Mouse (Mus musculus): ENCODE data around the gene Fibcd1. TPM values are rescaled to one million over a fixed set of nuclear protein-coding genes. Genes with fewer than 3 reads are reported as not detected.

Fibcd1 gene
- total RNA-seq, 2 experiments from 2014 or later: not detected

DNA sequence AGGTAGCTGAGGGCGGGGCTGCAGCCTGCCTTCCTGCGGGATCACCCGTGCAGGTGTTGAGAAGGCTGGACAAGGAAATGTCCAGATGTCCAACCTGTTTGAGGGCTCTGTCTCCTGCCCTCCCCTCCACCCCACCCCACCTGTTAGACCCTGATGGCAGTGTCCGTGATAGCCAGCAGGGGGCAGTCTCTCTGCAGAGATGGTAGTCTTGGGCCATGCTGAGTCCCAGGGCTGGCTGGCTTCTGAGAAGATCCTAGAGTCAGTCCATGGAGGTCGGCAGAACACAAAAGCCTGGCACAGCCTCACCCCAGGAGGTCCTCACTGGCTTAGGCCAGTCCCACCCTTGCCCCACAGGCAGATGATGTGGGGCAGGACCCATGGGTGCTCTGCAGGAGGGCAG lies 30.4 kb downstream of the Fibcd1 start:
- ATAC-seq (replicated peaks; ENCODE audit: low FRiP score, poor library complexity, severe bottlenecking): peak; percentile 33; the same call in 1 of the 2 replicates

DNA sequence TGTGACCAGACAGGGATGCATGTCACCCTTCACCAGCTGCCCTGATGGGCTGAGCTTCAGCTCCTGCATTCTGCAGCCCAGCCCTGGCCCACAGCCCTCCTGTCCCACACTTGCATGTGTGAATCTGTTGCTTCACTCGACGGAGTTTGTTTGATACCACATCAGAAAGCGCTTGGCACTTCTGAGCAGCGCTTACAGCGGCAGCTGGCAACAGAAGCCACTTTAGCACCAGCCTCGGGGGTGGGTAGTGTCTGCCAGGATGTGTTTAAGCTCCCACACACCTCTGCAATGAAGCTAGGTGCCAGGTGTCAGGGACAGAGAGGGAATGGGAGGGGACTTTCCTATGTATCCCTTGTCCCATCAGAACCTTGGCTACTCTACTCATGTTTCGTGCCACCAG lies 31.1 kb downstream of the Fibcd1 start:
- ATAC-seq (replicated peaks; ENCODE audit: low FRiP score, poor library complexity, severe bottlenecking): no peak

DNA sequence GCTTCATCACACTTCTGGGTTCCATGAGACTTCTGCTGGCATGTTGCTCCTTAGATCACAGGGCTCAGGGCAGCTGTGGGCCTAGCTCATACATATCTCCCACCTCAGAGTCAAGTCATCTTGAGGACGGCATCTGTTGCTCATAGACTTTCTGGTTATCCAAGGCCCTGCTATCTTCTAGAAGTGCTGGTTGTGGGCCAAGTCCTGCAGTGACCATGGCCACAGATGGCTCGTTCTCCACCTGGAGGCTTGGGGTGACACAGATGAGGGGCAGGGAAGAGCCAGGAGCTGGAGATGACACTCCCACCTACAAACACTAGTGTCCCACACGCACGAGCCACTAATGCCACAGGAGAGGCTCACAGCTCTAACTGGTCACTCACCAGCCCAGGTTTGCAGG lies 32.2 kb downstream of the Fibcd1 start:
- ATAC-seq (replicated peaks; ENCODE audit: low FRiP score, poor library complexity, severe bottlenecking): no peak

DNA sequence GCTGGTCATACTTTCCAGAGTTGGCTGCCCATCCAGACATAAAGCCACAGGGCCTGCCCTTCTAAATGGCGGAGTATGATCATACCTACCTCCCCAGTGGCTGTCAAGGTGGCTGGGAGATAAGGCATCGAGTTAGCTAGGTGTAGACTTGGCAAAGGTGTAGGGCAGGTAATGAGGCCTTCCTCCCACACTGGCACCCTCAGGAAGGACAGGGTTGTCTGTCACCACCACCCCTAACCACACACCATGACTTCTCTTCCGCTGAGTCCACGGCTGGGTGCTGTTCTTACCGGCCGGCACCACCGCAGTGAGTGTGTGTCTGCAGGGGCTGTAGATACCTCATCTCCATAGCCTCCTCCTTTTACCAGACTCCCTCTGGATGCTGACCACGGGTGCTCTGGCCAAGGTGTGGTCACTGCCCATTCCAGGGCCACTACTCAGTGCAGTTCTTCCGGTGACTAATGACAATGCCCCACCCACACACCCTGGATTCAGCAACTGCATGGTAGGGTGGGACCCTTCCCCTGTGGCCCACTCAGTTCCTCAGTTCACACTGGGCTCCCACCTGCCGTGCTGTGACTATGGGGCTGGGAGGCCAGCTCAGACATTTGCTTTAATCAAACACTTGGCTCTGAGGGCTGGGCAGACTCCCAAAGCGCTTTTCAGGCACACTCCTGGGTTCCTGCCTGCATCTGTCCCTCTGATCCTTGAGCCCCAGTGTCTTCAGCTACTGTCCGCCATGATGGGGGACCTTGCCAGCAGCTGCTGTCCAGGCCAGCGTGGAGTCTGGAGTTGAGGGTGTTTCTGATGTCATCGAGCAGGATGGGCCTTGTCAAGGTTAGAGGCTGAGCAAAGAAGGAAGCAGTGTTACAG lies 34.5 kb downstream of the Fibcd1 start:
- ATAC-seq (replicated peaks; ENCODE audit: low FRiP score, poor library complexity, severe bottlenecking): no peak

DNA sequence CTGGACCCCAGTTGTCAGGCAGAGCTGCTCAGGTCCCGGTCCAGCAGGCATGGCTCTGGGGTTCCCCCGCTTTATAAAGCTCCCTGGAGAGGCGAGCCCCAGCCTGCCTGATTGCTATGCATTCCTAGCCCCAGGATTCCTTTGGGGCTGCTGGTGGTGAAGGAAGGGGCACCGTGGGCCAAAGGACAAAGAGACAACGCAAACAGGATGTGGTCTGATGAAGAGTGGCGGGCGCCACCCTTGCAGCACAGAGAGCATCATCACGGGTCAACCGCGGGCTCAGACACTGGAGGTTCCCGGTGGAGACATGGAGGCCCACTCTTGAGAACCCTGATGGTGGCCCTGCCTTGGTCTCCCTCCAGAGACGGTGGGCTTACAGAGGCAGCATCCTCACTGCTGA lies 35.4 kb downstream of the Fibcd1 start, which contains the start of gene Qrfp:
Gene Qrfp (minus strand): TSS at position 137 of the 400 bp plus-strand sequence.
- ATAC-seq (replicated peaks; ENCODE audit: low FRiP score, poor library complexity, severe bottlenecking): no peak

DNA sequence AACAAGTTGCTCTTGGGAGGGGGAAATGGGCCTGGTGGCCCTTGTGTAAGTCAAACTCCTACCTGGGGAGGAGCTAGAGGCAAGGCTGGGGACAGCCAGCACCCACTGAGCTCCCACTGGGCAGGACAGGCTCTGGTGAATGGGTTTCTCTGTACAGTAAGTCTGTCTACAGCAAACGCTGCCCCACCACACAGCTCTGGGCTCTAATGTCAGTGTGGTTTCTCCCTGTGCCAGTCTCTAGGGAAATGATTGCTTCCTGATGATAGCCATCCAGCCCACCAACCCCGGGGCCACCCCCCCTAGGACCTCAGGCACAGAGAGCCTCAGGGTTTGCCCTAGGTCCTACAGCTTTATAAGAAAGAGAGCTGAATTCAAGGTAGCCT lies 36.5 kb downstream of the Fibcd1 start:
- no peak for ATAC-seq (replicated peaks; ENCODE audit: low FRiP score, poor library complexity, severe bottlenecking)

DNA sequence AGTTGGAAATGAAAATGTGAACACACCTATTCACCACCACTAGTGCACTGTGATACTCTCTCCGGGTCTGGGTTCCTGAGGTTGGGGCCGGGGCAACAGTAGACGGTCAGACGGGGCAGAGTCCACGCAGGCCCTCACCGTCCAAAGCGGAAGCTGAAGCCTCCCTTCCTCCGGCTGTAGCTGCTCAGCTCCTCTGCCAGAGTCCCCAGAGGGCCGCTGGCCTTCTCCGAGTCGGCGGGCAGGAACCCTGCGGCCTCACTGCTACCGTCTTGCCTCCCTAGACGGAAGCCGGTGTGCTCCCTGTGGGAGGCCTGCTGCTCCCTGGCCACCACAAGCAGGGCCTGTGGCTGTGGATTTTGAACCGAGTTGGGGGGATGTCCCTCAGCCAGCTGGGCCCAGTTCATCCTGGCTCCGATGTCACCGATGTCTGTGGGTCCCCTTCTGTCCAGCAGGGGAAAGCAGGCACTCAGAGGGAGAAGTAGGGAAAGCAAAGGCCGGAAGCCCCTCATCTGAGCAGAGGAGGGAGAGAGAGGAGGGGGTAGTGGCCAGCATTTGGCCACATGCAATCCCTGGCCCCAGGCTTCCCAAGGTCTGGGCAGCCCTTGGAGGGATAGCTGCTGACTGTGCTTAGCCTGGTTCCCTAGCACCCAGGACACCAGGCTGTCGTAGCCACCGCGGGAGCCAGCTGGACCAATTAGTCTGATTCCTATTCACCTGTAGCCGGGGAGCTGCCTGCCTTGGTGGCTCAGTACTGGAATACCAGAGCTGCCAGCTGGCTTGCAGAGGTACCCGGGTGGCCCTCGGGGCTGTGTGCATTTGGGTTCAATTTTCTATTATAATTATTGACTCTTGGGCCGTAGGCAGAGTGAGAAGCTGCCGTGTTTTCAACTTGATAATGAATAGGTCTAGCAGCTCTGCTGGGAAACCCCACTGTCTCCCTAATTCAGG lies 37.1 kb downstream of the Fibcd1 start:
- ATAC-seq (replicated peaks; ENCODE audit: low FRiP score, poor library complexity, severe bottlenecking): no peak

DNA sequence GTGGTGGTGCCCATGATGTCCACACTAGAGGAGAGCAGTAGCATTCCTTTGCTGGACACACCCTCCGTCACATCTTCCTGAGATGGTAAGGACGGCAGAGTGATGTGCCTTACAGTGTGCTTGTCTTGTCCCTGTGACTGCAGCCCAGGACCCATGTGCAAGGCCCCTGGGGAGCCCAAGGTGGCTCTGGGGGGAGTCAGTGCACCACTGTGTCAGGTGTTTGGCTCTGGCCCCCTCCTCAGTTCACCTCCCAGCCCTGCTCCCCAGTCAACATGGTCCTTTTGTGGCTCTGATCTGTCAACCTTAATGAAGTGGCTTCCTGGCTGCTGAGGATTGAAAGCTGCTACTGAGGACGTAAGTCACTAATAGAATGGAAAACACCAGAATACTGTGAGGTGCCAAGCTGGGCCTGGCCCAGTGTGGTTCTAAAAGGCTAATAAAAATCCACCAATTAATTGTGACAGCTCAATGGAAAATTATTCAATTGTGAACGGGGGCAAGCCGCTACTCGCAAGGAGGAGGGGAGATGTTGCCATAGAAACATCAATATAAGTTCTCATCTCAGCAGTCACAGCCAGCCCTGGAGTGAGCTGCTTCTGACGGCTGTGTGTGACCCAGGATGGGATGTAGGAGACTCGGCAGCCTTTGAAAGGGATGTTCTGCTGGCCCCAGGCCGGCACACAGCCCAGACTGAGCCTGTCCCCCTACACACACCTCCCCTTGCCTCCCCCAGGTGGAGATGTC lies 39.0 kb downstream of the Fibcd1 start:
- no peak for ATAC-seq (replicated peaks; ENCODE audit: low FRiP score, poor library complexity, severe bottlenecking)

DNA sequence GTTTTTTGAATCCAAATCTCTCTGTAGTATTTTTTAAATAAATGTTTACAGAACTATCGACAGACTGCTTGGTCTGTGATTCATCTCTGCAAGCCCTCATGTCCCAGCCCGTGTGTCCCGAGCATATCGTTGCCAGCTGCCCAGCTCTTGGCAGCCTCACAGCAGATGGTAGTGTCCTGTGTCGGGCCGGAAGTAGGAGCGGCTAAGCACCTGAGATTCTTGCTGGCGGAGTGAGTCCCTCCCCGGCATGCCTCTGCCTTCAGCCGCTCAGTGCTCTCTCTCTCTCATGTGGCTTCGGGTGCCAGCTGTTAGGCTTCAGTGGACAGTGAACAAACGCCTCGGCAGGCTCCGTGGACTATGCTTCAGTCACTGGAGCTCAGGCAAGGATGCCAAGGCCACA lies 42.3 kb downstream of the Fibcd1 start:
- ATAC-seq (replicated peaks; ENCODE audit: low FRiP score, poor library complexity, severe bottlenecking): no peak

DNA sequence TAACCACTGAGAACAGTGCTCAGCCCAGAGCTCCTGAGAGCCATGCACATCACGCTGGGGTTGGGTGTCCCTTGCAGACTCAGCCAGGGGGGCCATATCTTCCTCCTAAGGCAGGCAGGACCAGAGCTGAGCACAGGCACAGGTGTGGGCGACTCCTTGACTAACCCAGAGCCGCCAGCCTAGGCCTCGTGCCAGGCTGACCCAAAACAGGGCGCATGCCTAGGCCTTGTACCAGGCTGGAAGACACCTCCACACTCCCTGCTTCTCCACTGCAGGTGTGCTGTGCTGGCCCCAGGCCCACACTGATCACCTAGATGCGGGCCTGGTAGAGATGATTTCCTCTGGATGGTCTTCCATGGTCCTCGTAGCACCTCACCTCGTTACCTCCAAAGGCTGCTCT lies 43.0 kb downstream of the Fibcd1 start:
- ATAC-seq (replicated peaks; ENCODE audit: low FRiP score, poor library complexity, severe bottlenecking): no peak

DNA sequence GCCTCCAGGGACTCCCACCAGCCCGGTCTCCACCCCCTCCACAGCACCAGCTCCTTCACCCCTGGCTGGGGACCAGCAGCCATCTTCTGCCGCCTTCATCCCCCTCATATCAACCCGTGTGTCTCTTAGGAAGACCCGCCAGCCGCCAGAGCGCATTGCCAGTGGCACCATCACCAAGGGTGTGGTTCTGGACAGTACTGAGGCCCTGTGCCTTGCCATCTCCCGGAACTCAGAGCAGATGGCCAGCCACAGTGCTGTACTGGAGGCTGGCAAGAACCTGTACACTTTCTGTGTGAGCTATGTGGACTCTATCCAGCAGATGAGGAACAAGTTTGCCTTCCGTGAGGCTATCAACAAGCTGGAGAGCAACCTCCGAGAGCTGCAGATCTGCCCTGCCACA lies 44.4 kb downstream of the Fibcd1 start:
- no peak for ATAC-seq (replicated peaks; ENCODE audit: low FRiP score, poor library complexity, severe bottlenecking)

DNA sequence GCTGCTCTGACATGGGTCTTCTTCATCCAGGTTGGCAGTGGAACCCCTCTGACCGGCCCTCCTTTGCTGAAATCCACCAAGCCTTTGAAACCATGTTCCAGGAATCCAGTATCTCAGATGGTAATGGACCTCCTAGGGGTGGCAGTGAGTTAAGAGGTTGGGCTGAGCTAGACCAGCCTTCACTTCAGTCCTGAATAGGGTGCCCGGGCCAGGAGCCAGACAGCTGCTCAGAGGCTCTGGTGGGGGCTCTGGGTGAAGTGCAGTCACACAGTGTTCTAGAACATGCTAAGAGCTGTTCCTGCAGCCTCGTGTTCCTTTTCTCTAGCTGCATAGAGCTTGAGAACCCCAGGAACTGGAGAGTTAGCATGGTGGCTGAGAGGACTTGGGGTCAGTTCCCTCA lies 48.9 kb downstream of the Fibcd1 start:
- ATAC-seq (replicated peaks; ENCODE audit: low FRiP score, poor library complexity, severe bottlenecking): no peak

DNA sequence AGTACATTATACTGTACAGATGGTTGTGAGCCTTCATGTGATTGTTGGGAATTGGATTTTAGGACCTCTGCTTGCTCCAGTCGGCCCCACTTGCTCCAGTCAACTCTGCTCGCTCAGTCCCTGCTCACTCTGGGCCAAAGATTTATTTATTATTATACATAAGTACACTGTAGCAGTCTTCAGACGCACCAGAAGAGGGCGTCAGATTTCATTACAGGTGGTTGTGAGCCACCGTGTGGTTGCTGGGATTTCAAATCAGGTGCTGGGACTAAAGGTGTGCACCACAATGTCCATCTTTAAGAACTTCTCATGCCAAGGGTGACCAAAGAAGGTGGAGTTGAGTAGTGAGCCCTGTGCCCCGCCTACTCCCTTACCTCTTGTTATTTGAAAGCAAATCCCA lies 53.2 kb downstream of the Fibcd1 start:
- ATAC-seq (replicated peaks; ENCODE audit: low FRiP score, poor library complexity, severe bottlenecking): no peak

DNA sequence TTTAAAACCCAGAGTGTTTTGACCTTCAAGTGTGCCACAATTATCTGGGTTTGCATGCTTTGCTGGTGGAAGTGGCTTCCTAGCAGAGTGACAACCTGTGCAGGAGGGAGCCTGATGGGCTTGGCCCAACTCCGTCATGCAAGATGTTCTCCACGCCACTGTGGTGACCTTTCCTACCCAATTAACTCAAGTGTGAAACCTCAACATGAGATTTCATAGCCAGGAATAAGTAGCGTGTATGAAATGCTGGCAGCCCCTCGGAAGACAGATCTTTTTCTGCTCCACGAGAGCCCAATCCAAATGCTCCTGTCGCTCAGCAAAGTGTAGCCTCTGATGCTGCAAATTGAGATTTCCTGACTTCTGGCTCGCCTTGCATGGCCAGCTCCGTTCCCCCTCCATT lies 54.5 kb downstream of the Fibcd1 start:
- no peak for ATAC-seq (replicated peaks; ENCODE audit: low FRiP score, poor library complexity, severe bottlenecking)

DNA sequence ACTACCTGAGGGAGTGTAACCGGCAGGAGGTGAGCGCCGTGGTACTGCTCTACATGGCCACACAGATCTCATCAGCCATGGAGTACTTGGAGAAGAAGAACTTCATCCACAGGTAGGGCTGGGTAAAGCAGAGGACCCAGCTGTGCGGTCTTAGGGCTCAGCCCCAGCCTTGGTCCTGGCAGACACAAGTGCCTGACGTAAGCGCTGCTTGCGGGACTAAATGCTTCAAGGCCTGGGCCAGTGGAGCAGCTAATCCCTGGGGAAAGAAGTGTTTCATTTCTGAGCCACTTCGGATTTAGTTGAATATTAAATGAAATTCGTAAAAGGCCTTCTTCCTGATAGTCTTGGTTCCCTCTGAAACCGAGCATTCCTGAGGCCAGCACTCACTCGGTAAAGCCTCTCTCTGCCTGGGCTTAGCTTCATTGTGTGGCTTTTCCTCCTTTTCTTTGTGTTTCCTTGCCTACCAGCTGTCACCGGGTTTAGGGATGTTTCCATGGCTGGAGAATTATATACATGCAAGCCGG lies 55.0 kb downstream of the Fibcd1 start:
- ATAC-seq (replicated peaks; ENCODE audit: low FRiP score, poor library complexity, severe bottlenecking): no peak

DNA sequence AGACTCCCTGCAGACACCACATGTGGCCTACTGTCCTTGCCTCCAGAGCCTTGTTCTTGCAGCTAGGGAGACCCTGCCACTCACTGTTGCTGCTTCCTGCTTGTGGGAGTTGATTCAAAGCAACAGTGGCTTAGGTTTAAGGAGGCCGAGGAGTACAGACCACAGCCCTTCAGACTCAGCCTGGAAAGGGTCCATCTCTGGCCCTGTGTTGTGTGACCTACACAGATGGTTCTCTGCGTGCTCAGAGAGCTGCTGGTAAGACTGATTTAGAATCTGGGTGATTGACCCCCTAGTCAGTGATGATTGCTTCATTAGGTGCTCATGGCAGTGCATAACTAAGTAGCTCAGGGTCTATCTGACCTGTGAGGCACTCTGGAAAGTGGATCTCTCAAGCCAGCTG lies 56.6 kb downstream of the Fibcd1 start:
- ATAC-seq (replicated peaks; ENCODE audit: low FRiP score, poor library complexity, severe bottlenecking): no peak

DNA sequence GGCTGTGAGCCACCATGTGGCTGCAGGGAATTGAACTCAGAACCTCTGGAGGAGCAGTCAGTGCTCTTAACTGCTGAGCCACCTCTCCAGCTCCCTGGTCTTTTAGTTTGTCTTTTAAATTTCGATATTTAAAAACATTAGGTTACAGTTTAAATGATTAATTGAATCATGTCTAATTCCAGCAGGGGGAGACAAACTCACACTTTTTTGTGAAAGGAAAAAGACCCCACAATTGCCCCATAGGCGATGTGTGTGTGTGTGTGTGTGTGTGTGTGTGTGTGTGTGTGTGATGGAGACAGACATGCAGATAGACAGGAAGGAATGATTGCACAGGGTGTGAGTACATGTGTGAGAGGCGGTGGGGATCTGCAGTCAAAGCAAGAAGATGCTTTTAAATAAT lies 57.6 kb downstream of the Fibcd1 start:
- no peak for ATAC-seq (replicated peaks; ENCODE audit: low FRiP score, poor library complexity, severe bottlenecking)

DNA sequence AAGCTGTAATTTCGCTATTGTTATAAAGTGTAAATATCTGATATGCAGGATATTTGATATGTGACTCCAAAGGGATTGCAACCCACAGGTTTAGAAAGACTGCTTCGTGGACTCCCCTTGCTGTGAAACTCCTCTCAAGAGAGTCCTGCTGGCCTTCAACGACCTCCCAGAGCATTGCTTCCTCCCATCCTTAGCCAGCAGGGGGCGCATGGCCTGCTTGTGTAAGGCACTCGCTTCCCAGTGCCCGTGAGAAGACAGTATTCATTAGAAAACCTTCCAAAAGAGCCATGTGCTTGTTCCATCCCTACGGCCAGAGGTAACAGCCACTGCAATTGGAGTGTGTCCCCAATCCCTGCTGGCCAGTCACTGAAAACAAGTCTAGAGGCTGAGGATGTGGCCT lies 58.8 kb downstream of the Fibcd1 start:
- peak; percentile 68 for ATAC-seq (replicated peaks; ENCODE audit: low FRiP score, poor library complexity, severe bottlenecking)

DNA sequence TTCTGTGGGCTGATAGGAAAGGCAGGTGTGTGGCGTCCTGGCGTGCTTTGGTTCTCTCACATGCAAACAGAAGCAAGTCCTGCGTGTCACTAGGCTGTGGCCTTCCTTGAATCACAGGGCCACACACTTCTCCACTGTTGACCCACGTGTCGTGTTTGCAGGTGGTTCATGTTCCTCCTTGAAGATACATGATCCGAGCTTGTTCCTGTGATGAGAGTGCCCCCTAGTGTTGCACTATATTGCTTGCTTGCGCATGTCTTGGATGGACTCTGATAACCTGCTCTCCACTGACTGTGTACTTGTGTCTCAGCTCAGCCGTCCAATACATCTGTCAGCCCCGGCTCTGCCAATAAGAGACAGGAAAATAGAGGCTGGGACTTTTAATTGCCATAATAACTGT lies 60.7 kb downstream of the Fibcd1 start:
- no peak for ATAC-seq (replicated peaks; ENCODE audit: low FRiP score, poor library complexity, severe bottlenecking)
